Mouse (Mus musculus) cerebellum, postnatal 14 days (tissue): ENCODE measurements around the gene Edil3.
"Not testable (repeated sequence)": the region's sequence is repeated elsewhere in the genome, so short reads cannot be mapped to it uniquely, and the experiment has no call there.

Experiments
- DNase-seq, 2 experiments: peaks; one replicate each; pipeline ENCODE4 v3.0.0; 2021; ENCODE audit warnings: mixed read lengths in 2 of 2

The Edil3 gene

GRCm38 (mm10) chr13:88972355-88972754 lies 151.1 kb downstream of the Edil3 start:
- DNase-seq = no peak

GRCm38 (mm10) chr13:89007696-89008427 lies 186.6 kb downstream of the Edil3 start:
- peak in 1 of 2 experiments; percentile 2 for DNase-seq

- no peak for DNase-seq
These were observed 191.2 kb downstream of the Edil3 start for GRCm38 (mm10) chr13:89012500-89012899.

- DNase-seq = peak; percentile 34 to 52
These were observed 208.7 kb downstream of the Edil3 start for GRCm38 (mm10) chr13:89029817-89030539.

- DNase-seq = no peak
These were observed 214.4 kb downstream of the Edil3 start for GRCm38 (mm10) chr13:89035711-89036110.

GRCm38 (mm10) chr13:89041495-89041894 lies 220.2 kb downstream of the Edil3 start:
- DNase-seq = no peak

- DNase-seq = not testable (repeated sequence)
These were observed 248.9 kb downstream of the Edil3 start for GRCm38 (mm10) chr13:89070132-89070531.

- no peak for DNase-seq
These were observed 254.9 kb downstream of the Edil3 start for GRCm38 (mm10) chr13:89076212-89076611.

GRCm38 (mm10) chr13:89105889-89106288 lies 284.6 kb downstream of the Edil3 start:
- no peak for DNase-seq

- DNase-seq = no peak
These were observed 296.3 kb downstream of the Edil3 start for GRCm38 (mm10) chr13:89117551-89117950.

GRCm38 (mm10) chr13:89119809-89120208 lies 298.5 kb downstream of the Edil3 start:
- no peak for DNase-seq

- DNase-seq = no peak
These were observed 301.4 kb downstream of the Edil3 start for GRCm38 (mm10) chr13:89122511-89123253.

GRCm38 (mm10) chr13:89123396-89123795 lies 302.1 kb downstream of the Edil3 start:
- no peak for DNase-seq

GRCm38 (mm10) chr13:89146056-89146547 lies 324.8 kb downstream of the Edil3 start:
- DNase-seq = no peak

- no peak for DNase-seq
These were observed 330.6 kb downstream of the Edil3 start for GRCm38 (mm10) chr13:89151878-89152277.

GRCm38 (mm10) chr13:89167960-89168359 lies 346.7 kb downstream of the Edil3 start:
- no peak for DNase-seq

GRCm38 (mm10) chr13:89170040-89170439 lies 348.8 kb downstream of the Edil3 start:
- DNase-seq = no peak

GRCm38 (mm10) chr13:89175154-89175553 lies 353.9 kb downstream of the Edil3 start:
- DNase-seq = no peak

- DNase-seq = no peak
These were observed 367.8 kb downstream of the Edil3 start for GRCm38 (mm10) chr13:89189051-89189450.

GRCm38 (mm10) chr13:89197019-89197418 lies 375.7 kb downstream of the Edil3 start:
- no peak for DNase-seq

GRCm38 (mm10) chr13:89199275-89199674 lies 378.0 kb downstream of the Edil3 start:
- no peak for DNase-seq

- DNase-seq = no peak
These were observed 416.8 kb downstream of the Edil3 start for GRCm38 (mm10) chr13:89238104-89238503.

- no peak for DNase-seq
These were observed 432.8 kb downstream of the Edil3 start for GRCm38 (mm10) chr13:89253990-89254642.
